Mouse (Mus musculus) kidney, postnatal 25 days (tissue): Measurements from ENCODE around the gene Krtap7-1.
A peak's percentile ranks its signal among the peaks of the same experiment; 100 is the strongest.

ENCODE experiments used
- DNase-seq, 2 experiments: peaks; one replicate each; pipeline ENCODE4 v3.0.0; 2021; ENCODE audit warnings: mixed read lengths in 2 of 2

Gene Krtap7-1

GRCm38 (mm10) chr16:89508223-89508622, at the start of gene Krtap7-1:
Gene Krtap7-1 (minus strand): TSS chr16:89508323.
- no peak for DNase-seq

- DNase-seq: no peak
Observed at GRCm38 (mm10) chr16:89550298-89550697, 42.2 kb upstream of the Krtap7-1 start.

GRCm38 (mm10) chr16:89538031-89538484, 29.9 kb upstream of the Krtap7-1 start:
- no peak for DNase-seq

- DNase-seq: no peak
Observed at GRCm38 (mm10) chr16:89537349-89537748, 29.2 kb upstream of the Krtap7-1 start.

GRCm38 (mm10) chr16:89530547-89530946, 22.4 kb upstream of the Krtap7-1 start:
- DNase-seq: no peak

- DNase-seq: no peak
Observed at GRCm38 (mm10) chr16:89529846-89530245, 21.7 kb upstream of the Krtap7-1 start.

- no peak for DNase-seq
Observed at GRCm38 (mm10) chr16:89528380-89528779, 20.3 kb upstream of the Krtap7-1 start.

GRCm38 (mm10) chr16:89520996-89521395, 12.9 kb upstream of the Krtap7-1 start:
- DNase-seq: no peak

GRCm38 (mm10) chr16:89520555-89520954, 12.4 kb upstream of the Krtap7-1 start:
- DNase-seq: no peak

- DNase-seq: no peak
Observed at GRCm38 (mm10) chr16:89520091-89520490, 12.0 kb upstream of the Krtap7-1 start.

GRCm38 (mm10) chr16:89517635-89518034, 9.5 kb upstream of the Krtap7-1 start:
- peak; percentile 46 to 51 for DNase-seq

GRCm38 (mm10) chr16:89513431-89513830, 5.3 kb upstream of the Krtap7-1 start:
- DNase-seq: no peak

- no peak for DNase-seq
Observed at GRCm38 (mm10) chr16:89503571-89503970, 4.6 kb downstream of the Krtap7-1 start.

- DNase-seq: no peak
Observed at GRCm38 (mm10) chr16:89501870-89502269, 6.3 kb downstream of the Krtap7-1 start.

GRCm38 (mm10) chr16:89497002-89497401, 11.1 kb downstream of the Krtap7-1 start:
- no peak for DNase-seq

GRCm38 (mm10) chr16:89495394-89496153, 12.5 kb downstream of the Krtap7-1 start:
- DNase-seq: no peak

GRCm38 (mm10) chr16:89487852-89488251, 20.3 kb downstream of the Krtap7-1 start, which contains the start of gene Krtap8-1:
Gene Krtap8-1 (minus strand): TSS chr16:89487952.
- no peak for DNase-seq

GRCm38 (mm10) chr16:89477679-89478314, 30.3 kb downstream of the Krtap7-1 start:
- no peak for DNase-seq

GRCm38 (mm10) chr16:89461189-89461588, 46.9 kb downstream of the Krtap7-1 start:
- no peak for DNase-seq
